Mouse (Mus musculus): Measurements from ENCODE around the gene Zfp653.

Gene Zfp653

DNA sequence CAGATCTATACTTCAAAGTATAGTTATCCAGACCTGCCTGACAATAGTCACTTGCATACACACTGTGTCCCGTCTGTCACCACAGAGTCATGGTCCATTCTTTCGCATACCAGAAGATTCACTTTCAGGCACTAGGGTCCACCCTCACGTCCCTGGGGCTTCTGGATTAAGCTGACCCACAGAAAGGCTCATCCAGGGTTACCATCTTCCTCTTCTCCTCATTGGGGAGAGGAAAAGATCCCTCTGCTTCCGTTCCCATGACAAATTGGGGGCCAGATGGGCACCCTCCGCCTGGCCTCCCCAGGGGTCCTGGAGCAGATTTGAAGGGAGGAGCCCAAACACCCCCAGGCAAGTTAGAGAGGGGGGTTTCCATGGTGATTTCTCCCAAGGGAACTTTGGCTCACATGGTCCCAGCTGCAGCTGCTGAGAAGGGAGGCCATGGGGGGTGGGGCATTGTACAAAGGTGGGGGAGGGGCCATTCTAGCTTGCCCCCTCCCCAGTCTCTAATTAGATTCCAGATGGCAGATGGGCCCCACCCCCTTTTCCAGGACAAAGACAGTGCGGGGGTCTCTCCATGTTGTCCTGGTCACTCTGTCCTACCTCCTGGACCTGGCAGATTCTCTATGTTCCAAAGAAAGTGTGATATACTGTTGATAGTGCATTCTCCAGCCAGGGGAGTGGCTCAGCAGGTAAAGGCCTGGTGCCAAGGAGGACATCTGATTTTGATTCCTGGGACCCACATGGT is 35.7 kb downstream of the Zfp653 start:
- no peak for DNase-seq (ENCODE audit: low read depth in 1 of 2, low spot score in 2 of 2)

DNA sequence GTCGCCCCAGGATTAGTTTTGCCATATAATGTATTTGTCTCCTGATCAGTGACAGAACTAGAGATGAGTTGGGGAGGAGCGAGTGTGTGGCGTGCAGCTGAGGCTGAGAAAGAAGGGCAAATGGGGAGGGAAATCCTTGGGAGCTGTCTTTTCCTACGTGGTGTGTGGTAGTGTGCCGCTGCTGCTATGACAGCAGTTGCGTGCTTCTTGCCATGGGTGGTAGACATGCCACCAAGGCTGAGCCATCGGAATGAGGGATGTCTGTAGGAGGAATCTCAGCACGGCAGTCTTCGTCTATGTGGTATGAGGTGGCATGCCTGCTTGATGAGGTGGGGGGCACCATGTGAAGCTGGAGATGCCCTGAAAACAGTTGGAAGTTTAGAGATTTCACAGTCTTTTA is 40.8 kb downstream of the Zfp653 start:
- no peak for DNase-seq (ENCODE audit: low read depth in 1 of 2, low spot score in 2 of 2)

DNA sequence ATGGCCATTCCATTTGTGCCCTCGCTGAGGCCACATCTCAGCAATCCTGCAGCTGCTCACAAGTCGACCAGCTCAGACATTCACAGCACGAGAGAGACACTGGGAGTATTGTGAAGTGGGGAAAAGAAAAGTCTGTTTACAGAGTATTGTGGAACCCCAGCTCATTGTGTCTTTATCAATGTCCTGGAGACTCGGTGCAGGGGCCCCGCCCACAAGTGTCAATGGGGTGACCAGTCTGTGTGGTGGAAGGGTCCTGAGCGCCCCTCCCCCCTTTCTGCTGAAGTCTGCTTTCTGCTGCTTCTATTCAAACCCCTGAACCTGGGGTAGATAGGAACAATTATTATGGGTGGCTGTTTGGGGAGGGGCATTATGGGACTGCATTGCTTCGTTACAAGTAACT is 42.7 kb downstream of the Zfp653 start:
- no peak for DNase-seq (ENCODE audit: low read depth in 1 of 2, low spot score in 2 of 2)

DNA sequence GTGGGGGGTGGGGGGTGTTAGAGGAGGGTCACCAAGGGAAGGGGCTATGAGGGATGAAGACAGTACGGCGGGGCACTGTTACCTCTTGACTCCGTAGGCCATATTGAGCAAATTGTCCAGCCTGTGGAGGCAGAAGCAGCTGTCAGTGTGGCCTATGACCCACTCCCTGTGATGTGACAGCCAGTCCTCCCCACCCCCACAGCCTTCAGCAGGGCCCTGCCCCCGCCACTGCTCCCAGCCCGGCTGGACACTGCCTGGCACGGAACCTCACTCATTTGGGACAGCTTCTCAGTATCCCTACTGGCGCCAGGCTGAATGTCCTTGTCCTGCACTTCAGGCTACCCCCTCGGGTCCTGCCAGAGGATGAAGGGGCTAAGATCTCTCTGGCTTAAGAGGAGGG is 46.6 kb downstream of the Zfp653 start:
- no peak for DNase-seq (ENCODE audit: low read depth in 1 of 2, low spot score in 2 of 2)

DNA sequence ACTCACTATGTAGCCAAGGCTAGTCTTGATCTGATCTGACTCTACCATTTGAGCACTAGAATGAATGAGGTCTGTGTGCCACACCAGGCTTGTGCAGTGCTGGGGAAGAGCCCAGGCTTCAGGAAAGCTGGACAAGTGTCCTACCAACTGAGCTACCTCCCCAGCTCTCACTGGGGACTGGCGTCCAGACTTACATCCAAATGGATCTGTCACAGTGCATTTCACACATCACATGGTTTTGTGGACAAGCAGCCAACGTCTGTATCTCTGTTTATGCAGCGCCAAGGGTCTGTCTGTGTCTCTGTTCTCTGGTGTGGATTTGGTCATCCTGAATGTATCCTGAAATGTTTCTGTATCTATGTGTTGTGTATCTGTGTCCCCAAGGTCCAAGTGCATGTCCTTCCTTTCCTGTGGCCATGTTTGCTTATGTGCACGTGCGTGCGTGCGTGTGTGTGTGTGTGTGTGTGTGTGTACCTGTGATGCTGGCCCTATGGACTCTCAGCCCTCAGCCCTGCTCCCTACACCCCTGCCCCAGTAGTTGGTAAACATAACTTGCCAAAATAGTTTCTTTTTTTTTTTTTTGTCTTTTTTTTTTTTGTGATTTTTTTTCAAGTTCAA is 53.9 kb downstream of the Zfp653 start:
- no peak for DNase-seq (ENCODE audit: low read depth in 1 of 2, low spot score in 2 of 2)

DNA sequence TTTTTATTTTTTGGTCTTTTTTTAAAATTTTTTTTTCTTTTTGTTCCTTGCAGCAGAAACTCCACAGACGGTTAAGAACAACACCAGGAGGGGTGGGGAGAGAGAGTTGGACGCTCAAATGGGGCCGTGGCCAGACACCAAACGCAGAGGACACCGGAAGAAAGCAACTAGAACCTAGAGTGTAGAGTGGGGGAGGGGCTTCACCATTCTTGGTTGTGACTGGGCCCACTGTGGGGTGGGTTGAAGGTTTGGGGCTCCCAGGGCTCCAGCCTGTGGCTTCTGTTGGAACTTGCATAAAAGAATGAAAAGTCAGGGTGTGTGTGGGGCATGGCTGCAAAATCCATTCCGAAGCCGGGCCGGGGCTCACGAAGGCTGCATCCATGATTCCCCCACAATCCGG is 54.9 kb downstream of the Zfp653 start:
- no peak for DNase-seq (ENCODE audit: low read depth in 1 of 2, low spot score in 2 of 2)

DNA sequence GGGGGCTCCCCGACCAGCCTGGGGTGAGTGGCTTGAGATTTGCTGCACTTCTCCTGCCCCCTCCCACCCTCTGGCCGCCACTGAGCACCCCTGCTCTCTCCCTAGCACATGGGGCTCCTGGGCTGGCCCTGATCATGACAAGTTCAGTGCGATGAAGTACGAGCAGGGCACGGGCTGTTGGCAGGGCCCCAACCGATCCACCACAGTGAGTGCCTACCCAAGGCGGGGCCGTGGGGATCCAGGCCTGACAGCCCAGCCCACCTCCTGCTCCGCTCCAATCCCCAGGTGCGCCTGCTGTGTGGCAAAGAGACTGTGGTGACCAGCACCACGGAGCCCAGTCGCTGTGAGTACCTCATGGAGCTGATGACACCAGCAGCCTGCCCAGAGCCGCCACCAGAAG is 58.4 kb downstream of the Zfp653 start:
- DNase-seq (ENCODE audit: low read depth in 1 of 2, low spot score in 2 of 2): no peak

DNA sequence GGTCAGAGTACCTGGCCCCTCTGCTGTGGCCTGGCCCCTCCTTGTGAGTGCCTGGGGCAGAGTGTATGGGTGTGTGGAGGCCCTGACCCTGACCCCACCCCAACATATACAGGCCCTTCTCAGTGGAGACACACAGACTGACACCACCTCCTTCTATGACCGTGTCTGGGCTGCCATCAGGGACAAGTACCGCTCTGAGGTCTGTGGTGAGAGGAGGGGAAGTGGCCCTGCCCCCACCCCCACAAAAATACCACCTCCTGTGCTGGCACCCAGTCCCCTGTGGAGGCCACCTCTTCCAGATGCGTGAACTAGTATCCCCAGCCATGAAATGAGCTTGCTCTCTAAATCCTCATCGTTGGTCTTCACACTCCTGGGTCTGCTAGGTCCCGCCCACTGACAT is 60.1 kb downstream of the Zfp653 start:
- no peak for DNase-seq (ENCODE audit: low read depth in 1 of 2, low spot score in 2 of 2)

Data from monocyte, adult 2 months (primary cell).